ENCODE assay signal across 20 mouse cellular contexts in genomic region chr12:79072576-79072975, GRCm38 (mm10).
"Had no signal": no experiment of that assay in that cellular context is flagged by ENCODE, and none has a peak within 500 bp of the region (broad histone marks: within the 10 kb centered on the region; RNA-seq: fewer than 3 reads in every experiment).

No protein-coding gene starts in this region.

- H3K4me1 ChIP-seq: midbrain, embryonic 13.5 days; midbrain, embryonic 15.5 days; neural tube, embryonic 13.5 days; neural tube, embryonic 15.5 days had no signal

- H3K27me3 ChIP-seq: midbrain, embryonic 13.5 days; midbrain, embryonic 15.5 days; neural tube, embryonic 13.5 days; neural tube, embryonic 15.5 days had no signal

- H3K4me2 ChIP-seq: lung, embryonic 14.5 days; midbrain, embryonic 11.5 days; midbrain, embryonic 13.5 days; midbrain, embryonic 15.5 days; neural tube, embryonic 13.5 days; neural tube, embryonic 15.5 days had no signal

- DNase-seq: lung, adult 18-20 months; lung, embryonic 14.5 days; lung, postnatal 10 days; lung, postnatal 36 days; retina, postnatal 1 day; right cerebral cortex, adult 18-20 months; right cerebral cortex, postnatal 25 days; right cerebral cortex, postnatal 4 days; spleen, adult 18-20 months; thymus, adult 18-20 months; thymus, postnatal 14 days; thymus, postnatal 36 days had no signal

- H3K9me3 ChIP-seq: megakaryocyte, embryonic 14.5 days; midbrain, embryonic 13.5 days; midbrain, embryonic 15.5 days; neural tube, embryonic 13.5 days; neural tube, embryonic 15.5 days had no signal

- H3K27ac ChIP-seq: macrophage; midbrain, embryonic 13.5 days; midbrain, embryonic 15.5 days; neural tube, embryonic 13.5 days; neural tube, embryonic 15.5 days had no signal

- ATAC-seq: midbrain, embryonic 13.5 days; midbrain, embryonic 15.5 days had no signal

- H3K4me3 ChIP-seq: megakaryocyte, embryonic 14.5 days; midbrain, embryonic 13.5 days; midbrain, embryonic 15.5 days; myocyte; neural tube, embryonic 13.5 days; neural tube, embryonic 15.5 days had no signal

- H3K9ac ChIP-seq: lung, embryonic 14.5 days; midbrain, embryonic 13.5 days; midbrain, embryonic 15.5 days; neural tube, embryonic 13.5 days; neural tube, embryonic 15.5 days had no signal
